Mouse (Mus musculus): Measurements from ENCODE around the gene Glrx.

GRCm38 (mm10) chr13:75843331-75843730 is 3.7 kb downstream of the Glrx start:
- TF ChIP-seq CTCF (conservative IDR thresholded peaks at IDR 0.05 in 1 of 2, IDR thresholded peaks at IDR 0.05 in 1 of 2; ENCODE audit: low read depth in 2 of 2, low read length in 2 of 2) (no peak), USF1 (IDR thresholded peaks at IDR 0.05; ENCODE audit: low read depth, low read length) (no peak), TCF12 (IDR thresholded peaks at IDR 0.05; ENCODE audit: low read depth, low read length) (no peak), JUN (IDR thresholded peaks at IDR 0.05; ENCODE audit: insufficient read depth, low read depth, low read length) (no peak), SMC3 (IDR thresholded peaks at IDR 0.05; ENCODE audit: low read depth, low read length) (no peak), E2F4 (IDR thresholded peaks at IDR 0.05; ENCODE audit: insufficient replicate concordance, low read depth, low read length) (no peak), EP300 (IDR thresholded peaks at IDR 0.05; ENCODE audit: low read length) (no peak), MAX (IDR thresholded peaks at IDR 0.05; ENCODE audit: low read length) (no peak)
